Mouse (Mus musculus) subcutaneous adipose tissue, adult 2 months (tissue): ENCODE measurements around the gene Myh14. TPM values are rescaled to one million over a fixed set of nuclear protein-coding genes. Genes with fewer than 3 reads are reported as not detected.

Experiments
- polyA plus RNA-seq: library from polyadenylated mRNA; depleted of rRNA; stranded (reverse); fragments of >200 nt; gene quantifications from 2 replicates; pipeline ENCODE4 v1.2.3, GENCODE M21; 2012; ENCODE audit warnings: low replicate concordance; rRNA removed

Myh14 gene
- polyA plus RNA-seq: 4.1 and 12.7 TPM in 2 replicates

GRCm38 (mm10) chr7:44670803-44671202 is at the start of gene Myh14:
Gene Myh14 (minus strand): TSS chr7:44670843.

DNA sequence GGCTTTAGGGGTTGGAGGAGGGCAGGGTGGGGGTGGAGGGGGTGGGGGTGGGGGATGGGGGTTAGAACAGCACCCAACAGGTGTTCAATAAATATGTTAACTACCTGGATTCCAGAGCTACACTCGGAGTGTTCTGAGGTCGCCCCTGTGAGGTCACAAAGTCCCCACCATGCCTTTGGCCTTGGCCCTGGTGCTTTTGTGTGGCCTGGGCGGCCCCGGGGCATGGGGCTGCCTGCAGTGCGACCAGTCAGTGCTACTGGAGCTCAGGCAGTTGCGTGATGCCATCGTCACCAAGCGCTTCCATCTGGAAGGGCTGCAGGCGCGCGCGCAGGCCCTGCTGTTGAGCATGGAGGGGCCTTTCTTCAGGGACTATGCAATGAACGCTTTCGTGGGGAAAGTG is 37.9 kb upstream of the Myh14 start, which contains the start of gene Izumo2:
Gene Izumo2, plus strand, starts transcription at position 169 of the 400 bp plus-strand sequence.

DNA sequence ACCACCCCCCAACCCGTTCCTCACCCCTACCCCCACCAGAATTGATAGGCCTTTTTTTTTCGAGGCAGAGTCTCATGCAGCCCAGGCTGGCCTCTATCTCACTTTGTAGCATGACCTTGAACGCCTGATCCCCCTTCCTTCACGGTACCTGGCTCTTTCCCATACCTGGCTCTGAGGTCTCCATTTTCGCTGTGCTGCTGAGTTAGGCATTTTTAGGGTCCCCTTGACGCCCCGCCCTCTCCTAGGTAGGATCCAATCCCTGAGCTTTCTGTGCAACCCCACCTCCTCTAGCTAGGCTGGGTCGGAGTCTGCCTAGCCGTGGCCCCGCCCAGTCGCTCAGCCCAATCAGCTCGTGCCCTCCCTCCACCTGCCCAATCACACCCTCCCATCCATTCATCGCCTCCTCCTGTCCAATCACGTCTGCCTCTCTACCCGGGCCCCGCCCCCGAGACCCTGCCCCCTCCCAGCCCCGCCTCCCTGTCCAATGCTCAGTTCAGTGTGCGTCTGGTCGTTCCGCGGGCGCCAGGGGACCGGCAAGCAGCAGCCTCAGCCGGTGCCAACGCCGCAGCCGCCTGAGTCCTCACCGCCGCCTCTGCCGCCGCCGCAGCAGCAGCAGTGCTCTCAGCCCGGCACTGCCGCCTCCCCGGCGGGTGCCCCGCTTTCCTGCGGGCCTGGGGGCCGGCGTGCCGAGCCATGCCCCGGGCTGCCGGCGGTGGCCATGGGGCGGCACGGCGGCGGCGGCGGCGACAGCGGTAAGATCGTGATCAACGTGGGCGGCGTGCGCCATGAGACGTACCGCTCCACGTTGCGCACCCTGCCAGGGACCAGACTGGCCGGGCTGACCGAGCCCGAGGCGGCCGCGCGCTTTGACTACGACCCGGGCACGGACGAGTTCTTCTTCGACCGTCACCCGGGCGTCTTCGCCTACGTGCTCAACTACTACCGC is 80.0 kb downstream of the Myh14 start, which contains the start of gene Kcnc3:
Gene Kcnc3, plus strand, starts transcription at position 263 of the 946 bp plus-strand sequence.

GRCm38 (mm10) chr7:44572213-44572701 is 98.4 kb downstream of the Myh14 start, which contains the start of gene Napsa:
Gene Napsa (plus strand): TSS chr7:44572380.

Other genes starting within 250 kb of the Myh14 start
- 0.97 and 19.6 TPM in 2 replicates for gene Lrrc4b, start 241.8 kb downstream of the Myh14 start, polyA plus RNA-seq
- gene Aspdh, start 205.5 kb downstream of the Myh14 start, polyA plus RNA-seq: 1.6 TPM in 1 of 2 replicates, not detected in the other
- 94.8 and 172 TPM in 2 replicates for gene Josd2, start 202.9 kb downstream of the Myh14 start, polyA plus RNA-seq
- 210 and 331 TPM in 2 replicates for gene Emc10, start 174.3 kb downstream of the Myh14 start, polyA plus RNA-seq
- 7.0 and 10.5 TPM in 2 replicates for gene Fam71e1, start 174.3 kb downstream of the Myh14 start, polyA plus RNA-seq
- gene Mybpc2, start 146.2 kb downstream of the Myh14 start, polyA plus RNA-seq: 0.11 and 0.89 TPM in 2 replicates
- 1.2 and 1.3 TPM in 2 replicates for gene Spib, start 138.8 kb downstream of the Myh14 start, polyA plus RNA-seq
- 17.5 and 44.4 TPM in 2 replicates for gene Pold1, start 122.0 kb downstream of the Myh14 start, polyA plus RNA-seq
- gene Nr1h2, start 116.9 kb downstream of the Myh14 start, polyA plus RNA-seq: 133 and 181 TPM in 2 replicates
- gene Napsa, start 98.5 kb downstream of the Myh14 start, polyA plus RNA-seq: 6.0 and 16.0 TPM in 2 replicates
- gene Kcnc3, start 80.2 kb downstream of the Myh14 start, polyA plus RNA-seq: 2.6 and 7.7 TPM in 2 replicates
- gene Izumo2, start 37.9 kb upstream of the Myh14 start, polyA plus RNA-seq: not detected in 2 replicates
- gene Vrk3, start 77.6 kb upstream of the Myh14 start, polyA plus RNA-seq: 29.0 and 48.8 TPM in 2 replicates
- gene Zfp473, start 80.2 kb upstream of the Myh14 start, polyA plus RNA-seq: 0.20 and 0.54 TPM in 2 replicates
- 35.6 and 77.6 TPM in 2 replicates for gene Nup62, start 145.2 kb upstream of the Myh14 start, polyA plus RNA-seq
- gene Il4i1, start 145.5 kb upstream of the Myh14 start, polyA plus RNA-seq: 3.9 and 4.0 TPM in 2 replicates
- 211 and 305 TPM in 2 replicates for gene Atf5, start 145.8 kb upstream of the Myh14 start, polyA plus RNA-seq
- 87.7 and 129 TPM in 2 replicates for gene Akt1s1, start 178.1 kb upstream of the Myh14 start, polyA plus RNA-seq
- gene Tbc1d17, start 178.2 kb upstream of the Myh14 start, polyA plus RNA-seq: 125 and 126 TPM in 2 replicates
- gene Pnkp, start 186.3 kb upstream of the Myh14 start, polyA plus RNA-seq: 45.1 and 47.8 TPM in 2 replicates
- 245 and 426 TPM in 2 replicates for gene Ptov1, start 198.9 kb upstream of the Myh14 start, polyA plus RNA-seq
- 93.4 and 172 TPM in 2 replicates for gene Med25, start 221.9 kb upstream of the Myh14 start, polyA plus RNA-seq
- 48.5 and 82.0 TPM in 2 replicates for gene Fuz, start 225.2 kb upstream of the Myh14 start, polyA plus RNA-seq